Mouse (Mus musculus): ENCODE measurements at regions not wholly inside any gene's neighbourhood (a gene's known extent, or its start where the extent isn't known, plus 50 kb on each side); places are given as distances from the start of the nearest gene placed in this dataset.

- TF ChIP-seq POLR2A (IDR thresholded peaks at IDR 0.05; ENCODE audit: extremely low read depth, insufficient read depth, low read length) (no peak), CTCF (IDR thresholded peaks at IDR 0.05; ENCODE audit: extremely low read depth, insufficient read depth, low read length) (no peak)
Observed at GRCm38 (mm10) chr10:7265412-7265811, 53.4 kb upstream of the Cnksr3 start.
